Mouse (Mus musculus) adrenal gland, postnatal 25 days (tissue): ENCODE measurements around the gene Lonp2. TPM values are rescaled to one million over a fixed set of nuclear protein-coding genes. Genes with fewer than 3 reads are reported as not detected.

Experiments used
- DNase-seq: peaks from one replicate; pipeline ENCODE4 v3.0.0; 2021; ENCODE audit warnings: mixed read lengths
- microRNA-seq, 2 experiments: library from miRNA; unstranded; fragments of <30 nt; microRNA quantifications; one replicate each; pipeline ENCODE4 v1.2.0; 2021
- total RNA-seq: library from RNA; stranded (reverse); gene quantifications from 2 replicates; pipeline ENCODE4 v1.2.3, GENCODE M21; 2021

The Lonp2 gene
- total RNA-seq, 1 experiment from 2014 or later, result 109 TPM

GRCm38 (mm10) chr8:86756948-86757733, 133.3 kb downstream of the Lonp2 start:
- DNase-seq, result peak; percentile 41

GRCm38 (mm10) chr8:86758651-86759050, 134.8 kb downstream of the Lonp2 start:
- no peak for DNase-seq

- no peak for DNase-seq
Measured at GRCm38 (mm10) chr8:86759090-86759491, 135.2 kb downstream of the Lonp2 start.

GRCm38 (mm10) chr8:86760746-86761145, 136.9 kb downstream of the Lonp2 start:
- DNase-seq, result no peak

GRCm38 (mm10) chr8:86762806-86763205, 139.0 kb downstream of the Lonp2 start:
- DNase-seq, result no peak

GRCm38 (mm10) chr8:86765155-86765554, 141.3 kb downstream of the Lonp2 start:
- no peak for DNase-seq

GRCm38 (mm10) chr8:86765669-86766068, 141.8 kb downstream of the Lonp2 start:
- no peak for DNase-seq

GRCm38 (mm10) chr8:86766548-86767211, 142.8 kb downstream of the Lonp2 start:
- DNase-seq, result no peak

GRCm38 (mm10) chr8:86768499-86768898, 144.7 kb downstream of the Lonp2 start:
- peak; percentile 70 for DNase-seq

GRCm38 (mm10) chr8:86769945-86770715, 146.3 kb downstream of the Lonp2 start:
- DNase-seq, result peak; percentile 17

Small RNA genes lying within 50 kb of the gene (microRNA-seq; reads per million reads assigned to microRNA genes)
- 0 reads per million in 2 experiments for gene Gm44348

Other genes with a start within 250 kb of the Lonp2 start
- gene Abcc12, start 43.4 kb upstream of the Lonp2 start, total RNA-seq, result not detected in 2 replicates
- 2.0 and 4.3 TPM in 2 replicates for gene Gm10638, start 121.7 kb downstream of the Lonp2 start, total RNA-seq
- gene Siah1a, start 121.9 kb downstream of the Lonp2 start, total RNA-seq, result 19.1 and 20.3 TPM in 2 replicates